Mouse (Mus musculus): ENCODE measurements at regions not wholly inside any gene's neighbourhood (a gene's known extent, or its start where the extent isn't known, plus 50 kb on each side); places are given as distances from the start of the nearest gene placed in this dataset.
A peak's percentile ranks its signal among the peaks of the same experiment; 100 is the strongest.

DNA sequence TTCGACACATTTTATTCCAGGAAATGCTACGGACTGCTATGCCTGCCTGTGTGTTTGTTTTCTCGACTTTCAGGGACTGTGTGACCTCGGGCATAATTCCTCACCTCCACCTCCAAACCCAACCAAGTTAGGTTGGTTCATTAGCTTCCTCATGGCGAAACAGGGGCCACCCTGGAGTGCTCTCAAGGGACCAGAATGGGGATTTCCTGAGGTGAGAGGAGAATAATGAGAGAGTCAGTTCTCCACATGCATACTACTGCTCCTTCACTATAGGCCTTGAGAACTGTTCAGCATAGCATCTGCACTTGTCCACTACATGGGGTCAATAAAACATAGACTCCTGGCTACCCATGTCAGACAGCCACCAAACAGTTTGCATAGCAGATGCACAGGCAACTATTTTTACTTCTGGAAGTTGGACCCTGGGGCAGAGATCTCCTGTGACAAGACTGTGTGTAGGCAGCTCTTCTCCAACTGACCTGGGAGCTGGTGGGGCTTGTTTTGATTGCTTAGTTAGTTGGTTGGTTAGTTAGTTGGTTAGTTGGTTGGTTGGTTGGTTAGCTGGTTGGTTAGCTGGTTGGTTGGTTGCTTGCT, 146.6 kb downstream of the Bcat1 start:
- no peak overlapping the region for H3K27ac ChIP-seq
- no peak for DNase-seq (ENCODE audit: low spot score)
- H3K4me1 ChIP-seq (replicated peaks; ENCODE audit: insufficient read depth, low read length) = no peaks in the 10 kb centered on the region
- no peak for TF ChIP-seq CTCF (IDR thresholded peaks at IDR 0.05; ENCODE audit: low read depth)
- H3K36me3 ChIP-seq (ENCODE audit: insufficient read depth, low read length) = no peaks in the 10 kb centered on the region
- H3K27me3 ChIP-seq (ENCODE audit: insufficient read depth, low read length) = no peaks in the 10 kb centered on the region
- no peak for ATAC-seq (replicated peaks; ENCODE audit: low FRiP score, low read depth)
- H3K9ac ChIP-seq (ENCODE audit: low read depth, low read length) = no peak overlapping the region
- H3K4me2 ChIP-seq (ENCODE audit: low read length) = no peak overlapping the region
- no peaks in the 10 kb centered on the region for H3K9me3 ChIP-seq (replicated peaks; ENCODE audit: low read length)
- 67% methylated on average over 5 of the region's 5 CpGs for WGBS
- no peak overlapping the region for H3K4me3 ChIP-seq (replicated peaks; ENCODE audit: low read depth, low read length)

DNA sequence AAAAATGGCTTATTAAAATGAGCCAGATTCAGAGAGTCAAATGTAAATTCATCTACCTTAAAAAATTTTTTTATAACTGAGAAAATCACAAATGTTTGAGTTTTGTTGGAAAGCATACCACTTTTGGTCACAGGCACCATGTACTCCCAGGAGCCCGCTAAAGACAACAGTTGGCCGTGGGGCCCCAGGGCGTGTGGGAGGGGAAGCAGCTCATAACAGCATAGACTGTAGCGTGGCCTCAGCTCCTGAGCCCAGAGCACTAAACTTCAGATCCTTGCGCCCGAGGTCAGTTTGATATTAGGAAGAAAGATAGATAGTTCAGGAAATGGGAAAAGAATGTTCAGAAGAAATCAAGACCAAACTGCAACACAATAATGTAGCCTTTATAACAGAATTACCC, 145.8 kb upstream of the Sox5 start:
- Histone ChIP-seq H3K9ac (ENCODE audit: low read depth, low read length) (no peak overlapping the region), H3K4me3 (replicated peaks; ENCODE audit: low read depth, low read length) (no peak overlapping the region), H3K27ac (no peak overlapping the region), H3K4me1 (replicated peaks; ENCODE audit: insufficient read depth, low read length) (no peaks in the 10 kb centered on the region), H3K9me3 (replicated peaks; ENCODE audit: low read length) (no peaks in the 10 kb centered on the region), H3K27me3 (ENCODE audit: insufficient read depth, low read length) (no peaks in the 10 kb centered on the region), H3K36me3 (ENCODE audit: insufficient read depth, low read length) (no peaks in the 10 kb centered on the region), H3K4me2 (ENCODE audit: low read length) (no peak overlapping the region)
- ATAC-seq (replicated peaks; ENCODE audit: low FRiP score, low read depth) = no peak
- DNase-seq (ENCODE audit: low spot score) = no peak
- TF ChIP-seq CTCF (IDR thresholded peaks at IDR 0.05; ENCODE audit: low read depth) = no peak
- 45% methylated on average over 6 of the region's 6 CpGs for WGBS

DNA sequence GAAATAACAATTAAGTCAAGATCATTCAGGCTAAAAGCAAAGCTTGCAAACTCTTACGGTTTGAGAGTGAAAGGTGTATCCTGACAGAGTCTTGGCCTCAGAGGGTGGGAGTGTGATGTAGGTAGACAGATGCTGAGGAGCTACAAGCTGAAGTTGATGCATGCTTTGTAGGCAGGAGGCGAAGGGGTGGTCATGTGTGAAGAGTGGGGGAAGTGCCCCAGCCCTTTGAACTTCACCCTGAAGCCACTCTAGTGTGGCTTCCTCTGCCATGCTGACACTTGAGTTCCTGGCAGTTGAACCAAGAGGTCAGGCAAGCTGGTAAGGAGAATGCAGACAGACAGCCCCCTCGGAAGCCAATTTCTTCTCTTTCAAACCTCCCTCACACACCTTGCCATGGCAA, 141.0 kb upstream of the Sox5 start:
- Histone ChIP-seq H3K4me2 (ENCODE audit: low read length) (no peak overlapping the region), H3K27me3 (ENCODE audit: insufficient read depth, low read length) (no peaks in the 10 kb centered on the region), H3K36me3 (ENCODE audit: insufficient read depth, low read length) (no peaks in the 10 kb centered on the region), H3K4me1 (replicated peaks; ENCODE audit: insufficient read depth, low read length) (no peaks in the 10 kb centered on the region), H3K9ac (ENCODE audit: low read depth, low read length) (no peak overlapping the region), H3K9me3 (replicated peaks; ENCODE audit: low read length) (no peaks in the 10 kb centered on the region), H3K4me3 (replicated peaks; ENCODE audit: low read depth, low read length) (no peak overlapping the region), H3K27ac (no peak overlapping the region)
- no peak; the same call in 1 of the 2 replicates for ATAC-seq (replicated peaks; ENCODE audit: low FRiP score, low read depth)
- WGBS = 37% methylated on average over 3 of the region's 3 CpGs
- TF ChIP-seq CTCF (IDR thresholded peaks at IDR 0.05; ENCODE audit: low read depth) = no peak
- DNase-seq (ENCODE audit: low spot score) = no peak

DNA sequence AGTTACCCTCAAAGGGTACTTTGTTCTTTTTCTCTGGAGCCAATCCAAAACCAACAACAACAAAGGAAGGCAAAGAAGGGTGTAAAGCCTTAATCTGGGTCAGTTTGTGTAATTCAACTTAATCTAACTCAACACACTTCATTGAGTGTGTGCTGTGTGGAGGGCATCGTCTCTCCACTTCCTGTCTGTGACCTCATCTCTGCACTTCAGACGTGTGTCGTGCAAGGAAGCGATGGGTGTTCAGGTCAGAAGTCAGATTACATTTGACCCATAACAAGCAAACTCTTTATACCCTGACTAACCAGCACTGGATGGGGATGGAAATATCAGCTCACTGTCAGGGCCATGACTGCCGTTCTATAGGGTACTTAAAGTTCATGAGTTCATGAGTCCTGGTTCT, 138.0 kb upstream of the Sox5 start:
- no peak overlapping the region for H3K9ac ChIP-seq (ENCODE audit: low read depth, low read length)
- no peak overlapping the region for H3K4me2 ChIP-seq (ENCODE audit: low read length)
- H3K36me3 ChIP-seq (ENCODE audit: insufficient read depth, low read length) = no peaks in the 10 kb centered on the region
- no peaks in the 10 kb centered on the region for H3K27me3 ChIP-seq (ENCODE audit: insufficient read depth, low read length)
- no peaks in the 10 kb centered on the region for H3K4me1 ChIP-seq (replicated peaks; ENCODE audit: insufficient read depth, low read length)
- H3K27ac ChIP-seq = no peak overlapping the region
- no peak for DNase-seq (ENCODE audit: low spot score)
- TF ChIP-seq CTCF (IDR thresholded peaks at IDR 0.05; ENCODE audit: low read depth) = no peak
- H3K4me3 ChIP-seq (replicated peaks; ENCODE audit: low read depth, low read length) = no peak overlapping the region
- no peak for ATAC-seq (replicated peaks; ENCODE audit: low FRiP score, low read depth)
- WGBS = 35% methylated on average over 5 of the region's 5 CpGs
- no peaks in the 10 kb centered on the region for H3K9me3 ChIP-seq (replicated peaks; ENCODE audit: low read length)

DNA sequence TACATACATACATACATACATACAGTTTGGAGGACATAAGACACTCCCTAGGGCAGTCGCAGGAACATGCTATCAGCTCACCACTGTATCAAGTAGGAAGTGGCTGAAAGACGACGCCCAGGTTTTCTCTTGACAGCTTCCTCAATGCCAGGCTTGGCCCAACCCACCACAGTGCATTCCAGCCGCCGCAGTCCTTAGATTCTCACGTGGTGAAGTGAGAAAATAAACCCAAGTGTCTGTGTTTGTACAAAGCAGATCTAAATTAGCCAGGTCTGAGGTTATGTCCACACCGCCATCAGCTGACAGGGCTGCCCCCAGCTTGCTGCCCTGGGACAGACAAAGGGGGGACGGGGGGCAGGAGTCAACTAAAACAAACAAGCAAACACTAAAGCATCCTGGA, 135.4 kb upstream of the Sox5 start:
- peak overlapping the region; percentile 15; the same call in 1 of the 2 replicates for H3K4me2 ChIP-seq (ENCODE audit: low read length)
- WGBS = 11% methylated on average over 8 of the region's 8 CpGs
- no peak for TF ChIP-seq CTCF (IDR thresholded peaks at IDR 0.05; ENCODE audit: low read depth)
- ATAC-seq (replicated peaks; ENCODE audit: low FRiP score, low read depth) = peak; percentile 63
- H3K27me3 ChIP-seq (ENCODE audit: insufficient read depth, low read length) = no peaks in the 10 kb centered on the region
- no peaks in the 10 kb centered on the region for H3K9me3 ChIP-seq (replicated peaks; ENCODE audit: low read length)
- peak; percentile 55 for DNase-seq (ENCODE audit: low spot score)
- no peak overlapping the region for H3K9ac ChIP-seq (ENCODE audit: low read depth, low read length)
- no peaks in the 10 kb centered on the region for H3K4me1 ChIP-seq (replicated peaks; ENCODE audit: insufficient read depth, low read length)
- no peaks in the 10 kb centered on the region for H3K36me3 ChIP-seq (ENCODE audit: insufficient read depth, low read length)
- no peak overlapping the region for H3K27ac ChIP-seq
- no peak overlapping the region for H3K4me3 ChIP-seq (replicated peaks; ENCODE audit: low read depth, low read length)

DNA sequence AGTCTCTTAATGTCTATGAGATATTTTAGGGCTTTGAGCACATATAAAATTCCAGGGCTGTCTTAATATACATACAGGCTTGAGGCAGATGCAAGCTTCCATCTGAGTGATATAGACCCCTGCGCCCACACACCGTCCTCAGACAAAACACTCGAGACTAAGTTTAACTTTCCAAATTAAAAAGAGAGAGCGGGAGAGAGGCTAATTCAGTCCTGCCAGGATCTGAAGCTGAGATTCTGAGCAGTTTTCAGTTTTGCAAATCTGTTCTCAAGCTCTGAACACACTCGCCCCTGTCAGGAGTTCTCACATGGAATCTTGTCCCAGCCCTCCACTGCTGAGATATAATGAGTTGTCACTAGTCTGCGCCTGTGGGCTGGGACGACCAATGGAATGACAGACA, 130.0 kb upstream of the Sox5 start:
- no peaks in the 10 kb centered on the region for H3K4me1 ChIP-seq (replicated peaks; ENCODE audit: insufficient read depth, low read length)
- 83% methylated on average over 7 of the region's 7 CpGs for WGBS
- no peak for TF ChIP-seq CTCF (IDR thresholded peaks at IDR 0.05; ENCODE audit: low read depth)
- H3K9ac ChIP-seq (ENCODE audit: low read depth, low read length) = no peak overlapping the region
- H3K4me3 ChIP-seq (replicated peaks; ENCODE audit: low read depth, low read length) = no peak overlapping the region
- H3K27ac ChIP-seq = no peak overlapping the region
- H3K4me2 ChIP-seq (ENCODE audit: low read length) = no peak overlapping the region
- DNase-seq (ENCODE audit: low spot score) (no peak), ATAC-seq (replicated peaks; ENCODE audit: low FRiP score, low read depth) (no peak)
- no peaks in the 10 kb centered on the region for H3K27me3 ChIP-seq (ENCODE audit: insufficient read depth, low read length)
- no peaks in the 10 kb centered on the region for H3K36me3 ChIP-seq (ENCODE audit: insufficient read depth, low read length)
- no peaks in the 10 kb centered on the region for H3K9me3 ChIP-seq (replicated peaks; ENCODE audit: low read length)

DNA sequence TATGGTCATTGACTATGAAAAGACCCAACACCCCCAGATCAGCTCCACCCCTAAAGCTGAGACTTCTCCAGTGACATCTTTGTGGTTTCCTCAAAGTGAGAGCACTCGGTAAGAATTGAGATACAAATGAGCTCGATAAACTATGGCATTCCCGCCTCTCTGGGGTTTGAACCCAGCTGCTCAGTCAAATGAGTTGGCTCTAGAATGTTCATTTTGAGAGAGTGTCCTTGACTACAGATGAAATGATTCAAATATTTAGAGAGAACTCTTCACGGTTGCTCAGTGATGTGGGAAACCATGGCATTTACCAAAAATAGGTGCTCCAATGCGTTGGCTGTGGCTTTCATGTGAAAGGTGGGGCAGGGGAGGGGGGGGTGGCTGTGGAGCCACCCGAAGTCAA, 128.6 kb upstream of the Sox5 start:
- H3K9ac ChIP-seq (ENCODE audit: low read depth, low read length) = no peak overlapping the region
- no peak for DNase-seq (ENCODE audit: low spot score)
- 83% methylated on average over 6 of the region's 6 CpGs for WGBS
- H3K9me3 ChIP-seq (replicated peaks; ENCODE audit: low read length) = no peaks in the 10 kb centered on the region
- no peaks in the 10 kb centered on the region for H3K4me1 ChIP-seq (replicated peaks; ENCODE audit: insufficient read depth, low read length)
- H3K27me3 ChIP-seq (ENCODE audit: insufficient read depth, low read length) = no peaks in the 10 kb centered on the region
- no peak overlapping the region for H3K4me3 ChIP-seq (replicated peaks; ENCODE audit: low read depth, low read length)
- ATAC-seq (replicated peaks; ENCODE audit: low FRiP score, low read depth) = no peak
- no peak for TF ChIP-seq CTCF (IDR thresholded peaks at IDR 0.05; ENCODE audit: low read depth)
- no peak overlapping the region for H3K4me2 ChIP-seq (ENCODE audit: low read length)
- H3K27ac ChIP-seq = no peak overlapping the region
- H3K36me3 ChIP-seq (ENCODE audit: insufficient read depth, low read length) = no peaks in the 10 kb centered on the region

Data from kidney, postnatal 0 days (tissue).